Mouse (Mus musculus) heart, adult 2 months (tissue): ENCODE results near the gene Suco. TPM values are rescaled to one million over a fixed set of nuclear protein-coding genes. Genes with fewer than 3 reads are reported as not detected.
A peak's percentile ranks its signal among the peaks of the same experiment; 100 is the strongest.

Experiments
- DNase-seq, 2 experiments: peaks; one replicate each; pipeline ENCODE4 v3.0.0; 2021
- H3K27ac ChIP-seq: fragments of 200-600 bp; 2 replicates; pipeline ENCODE4 v1.8.1; 2022
- H3K27me3 ChIP-seq: fragments of 200-500 bp; 2 replicates; pipeline ENCODE4 v1.6.1; 2012; ENCODE audit warnings: mild to moderate bottlenecking, low read length, inconsistent platforms, mixed read lengths; ENCODE audit not compliant: control insufficient read depth, insufficient read depth
- H3K36me3 ChIP-seq: fragments of 200-500 bp; 2 replicates; pipeline ENCODE4 v1.6.1; 2012; ENCODE audit warnings: low read length, inconsistent platforms; ENCODE audit not compliant: control insufficient read depth, insufficient read depth
- H3K4me1 ChIP-seq: fragments of 200-500 bp; 2 replicates; pipeline ENCODE4 v1.6.1; 2011; ENCODE audit warnings: low read length; ENCODE audit not compliant: control insufficient read depth, insufficient read depth
- H3K4me3 ChIP-seq: fragments of 200-600 bp; 2 replicates; pipeline ENCODE4 v1.8.1; 2022
- H3K79me2 ChIP-seq: fragments of 200-500 bp; replicated peaks from 2 replicates; pipeline ENCODE4 v1.6.1; 2012; ENCODE audit warnings: mild to moderate bottlenecking, inconsistent platforms, low read length, moderate library complexity, mixed read lengths; ENCODE audit not compliant: control insufficient read depth, insufficient read depth
- H3K9ac ChIP-seq: fragments of 200-500 bp; 2 replicates; pipeline ENCODE4 v1.6.1; 2012; ENCODE audit warnings: low read depth, mild to moderate bottlenecking, control low read depth, inconsistent platforms, low read length, mixed read lengths
- CTCF ChIP-seq: fragments of 200-600 bp; IDR thresholded peaks from 2 replicates; pipeline ENCODE4 v1.8.1; 2022; ENCODE audit warnings: antibody characterized with exemption, mild to moderate bottlenecking, moderate library complexity
- EP300 ChIP-seq: fragments of 200-500 bp; IDR thresholded peaks from 2 replicates; pipeline ENCODE4 v1.6.1; 2011; ENCODE audit warnings: low read depth, low read length, control low read depth; ENCODE audit not compliant: insufficient read depth
- POLR2A ChIP-seq: fragments of 200-500 bp; IDR thresholded peaks from 2 replicates; pipeline ENCODE4 v1.6.1; 2011; ENCODE audit warnings: mild to moderate bottlenecking, low read depth, low read length, control low read depth; ENCODE audit not compliant: insufficient read depth
- WGBS: fragments of 180-500 bp; shearing (Covaris S2); methylation state at CpG from one replicate; pipeline ENCODE4 v1.1.7; 2018; 5-methylcytosine and 5-hydroxymethylcytosine counted together
- intact Hi-C: fragments of 180-260 bp; cut with DNase I; formaldehyde crosslinking; loops from one replicate; pipeline ENCODE4 v1.15.1; 2025
- polyA plus RNA-seq: library from polyadenylated mRNA; depleted of rRNA; stranded (reverse); fragments of >200 nt; gene quantifications from 2 replicates; pipeline ENCODE4 v1.2.3, GENCODE M21; 2012; rRNA removed
- total RNA-seq, 2 experiments: library from RNA; stranded (reverse); gene quantifications; 2 replicates each; pipeline ENCODE4 v1.2.3; 2021

Suco gene
- total and polyA plus RNA-seq, 3 experiments, result 2.6 to 15.1 (median 13.8) TPM

GRCm38 (mm10) chr1:161771293-161771692, 105.2 kb downstream of the Suco start:
- no peak for DNase-seq
- intact Hi-C loops, result no loop called here

GRCm38 (mm10) chr1:161769329-161769728, 107.2 kb downstream of the Suco start:
- intact Hi-C loops, result no loop called here
- Histone ChIP-seq H3K79me2 (no peaks in the 10 kb centered on the region), H3K4me1 (no peaks in the 10 kb centered on the region), H3K9ac (no peak overlapping the region), H3K27me3 (no peaks in the 10 kb centered on the region), H3K4me3 (no peak overlapping the region), H3K36me3 (no peaks in the 10 kb centered on the region), H3K27ac (no peak overlapping the region)
- DNase-seq, result no peak
- WGBS, result 87% methylated on average over 1 of the region's 1 CpGs
- TF ChIP-seq POLR2A (no peak), CTCF (no peak), EP300 (no peak)

More at GRCm38 (mm10) chr1:161771293-161771692, 105.2 kb downstream of the Suco start:
- H3K4me3 ChIP-seq, result no peak overlapping the region
- no peaks in the 10 kb centered on the region for H3K4me1 ChIP-seq
- no peaks in the 10 kb centered on the region for H3K27me3 ChIP-seq
- H3K36me3 ChIP-seq, result no peaks in the 10 kb centered on the region
- no peak overlapping the region for H3K27ac ChIP-seq
- 64% methylated on average over 2 of the region's 2 CpGs for WGBS
- H3K9ac ChIP-seq, result no peak overlapping the region
- TF ChIP-seq EP300, result no peak
- TF ChIP-seq POLR2A, result no peak
- TF ChIP-seq CTCF, result no peak
- no peaks in the 10 kb centered on the region for H3K79me2 ChIP-seq

GRCm38 (mm10) chr1:161767101-161767524, 109.4 kb downstream of the Suco start:
- Histone ChIP-seq H3K4me3 (peak overlapping the region; percentile 34), H3K27me3 (no peaks in the 10 kb centered on the region), H3K79me2 (no peaks in the 10 kb centered on the region), H3K9ac (no peak overlapping the region), H3K36me3 (no peaks in the 10 kb centered on the region), H3K27ac (no peak overlapping the region), H3K4me1 (no peaks in the 10 kb centered on the region)
- WGBS, result 22% methylated on average over 12 of the region's 12 CpGs
- intact Hi-C loops, result no loop called here
- TF ChIP-seq CTCF, result no peak
- no peak for TF ChIP-seq EP300
- TF ChIP-seq POLR2A, result no peak
- peak in 1 of 2 experiments; percentile 13 for DNase-seq

GRCm38 (mm10) chr1:161766656-161767055, 109.8 kb downstream of the Suco start:
- DNase-seq, result peak; percentile 23 to 74
- Histone ChIP-seq H3K27me3 (no peaks in the 10 kb centered on the region), H3K79me2 (no peaks in the 10 kb centered on the region), H3K4me1 (no peaks in the 10 kb centered on the region), H3K9ac (no peak overlapping the region), H3K4me3 (peak overlapping the region; percentile 34), H3K36me3 (no peaks in the 10 kb centered on the region), H3K27ac (no peak overlapping the region)
- intact Hi-C loops, result no loop called here
- no peak for TF ChIP-seq EP300
- 26% methylated on average over 5 of the region's 5 CpGs for WGBS

Other genes starting within 250 kb of the Suco start
- gene Fasl, start 88.2 kb downstream of the Suco start, total RNA-seq, result not detected
- gene Fasl, start 88.2 kb downstream of the Suco start, polyA plus RNA-seq, result 0.10 TPM in 1 of 2 replicates, not detected in the other
- 10 to 100 TPM; 11.3 to 11.5 TPM for gene Pigc, start 92.5 kb upstream of the Suco start, total RNA-seq
- gene Pigc, start 92.5 kb upstream of the Suco start, polyA plus RNA-seq, result 11.6 and 19.7 TPM in 2 replicates
- not detected for gene 4930558K02Rik, start 103.0 kb upstream of the Suco start, total RNA-seq
- gene 4930558K02Rik, start 103.0 kb upstream of the Suco start, polyA plus RNA-seq, result not detected in 2 replicates